Mouse (Mus musculus) G1E (cell line): ENCODE measurements around the gene Tbx21. TPM values are rescaled to one million over a fixed set of nuclear protein-coding genes. Genes with fewer than 3 reads are reported as not detected.

Source experiments
- ATAC-seq: 2 replicates; pipeline ENCODE4 v1.8.0; 2016; ENCODE audit warnings: mild to moderate bottlenecking; ENCODE audit not compliant: insufficient number of reproducible peaks, poor library complexity, low FRiP score, severe bottlenecking; ENCODE audit errors: extremely low read depth
- DNase-seq: peaks from one replicate; pipeline ENCODE4 v3.0.0; 2012; ENCODE audit warnings: low spot score
- H3K27me3 ChIP-seq: 2 replicates; pipeline ENCODE4 v1.6.1; 2012; ENCODE audit warnings: mild to moderate bottlenecking, low read length, inconsistent platforms; ENCODE audit not compliant: insufficient read depth
- H3K36me3 ChIP-seq: replicated peaks from 2 replicates; pipeline ENCODE3; 2012; ENCODE audit warnings: mild to moderate bottlenecking, inconsistent platforms
- H3K4me1 ChIP-seq: 2 replicates; pipeline ENCODE4 v1.6.1; 2012; ENCODE audit warnings: low read depth, low read length, inconsistent platforms, mixed read lengths; ENCODE audit not compliant: insufficient read depth
- H3K4me3 ChIP-seq: 2 replicates; pipeline ENCODE4 v1.5.1; 2012; ENCODE audit warnings: low read depth, mild to moderate bottlenecking, inconsistent platforms, low read length, moderate library complexity, mixed read lengths
- H3K9me3 ChIP-seq: replicated peaks from 2 replicates; pipeline ENCODE4 v1.6.1; 2012; ENCODE audit warnings: inconsistent platforms
- CTCF ChIP-seq: IDR thresholded peaks from 2 replicates; pipeline ENCODE4 v1.5.1; 2012; ENCODE audit warnings: low read depth, low read length, inconsistent platforms, mixed read lengths
- GATA1 ChIP-seq: IDR thresholded peaks from 2 replicates; pipeline ENCODE4 v1.6.1; 2012; ENCODE audit warnings: borderline replicate concordance, low read length, inconsistent platforms, mixed read lengths
- GATA2 ChIP-seq: IDR thresholded peaks from 2 replicates; pipeline ENCODE4 v1.6.1; 2012; ENCODE audit warnings: low read depth, low read length, inconsistent platforms, borderline replicate concordance
- POLR2AphosphoS5 ChIP-seq: IDR thresholded peaks from 2 replicates; pipeline ENCODE4 v1.6.1; 2012; ENCODE audit warnings: low read depth, low read length, inconsistent platforms; ENCODE audit not compliant: insufficient replicate concordance
- TAL1 ChIP-seq: conservative IDR thresholded peaks from 2 replicates; pipeline ENCODE4 v1.6.1; 2012; ENCODE audit warnings: low read depth, low read length, inconsistent platforms, mixed read lengths
- polyA plus RNA-seq: library from polyadenylated mRNA; stranded (reverse); fragments of >175 nt; gene quantifications from 2 replicates; pipeline ENCODE4 v1.2.3, GENCODE M21; 2012
- total RNA-seq, 2 experiments: library from RNA; stranded (forward) in 1 of 2; stranded (reverse) in 1 of 2; fragments of 200-1000 nt in 1 of 2; fragments of >200 nt in 1 of 2; fragmentation: Nextera tagmentation in 1 of 2; gene quantifications; 2 replicates each; pipeline ENCODE4 v1.2.3; 2014 to 2017

Tbx21 gene
- not detected in 2 replicates for total RNA-seq (2014; fragmentation: Nextera tagmentation)
- not detected in 2 replicates for total RNA-seq (2017)
- not detected in 2 replicates for polyA plus RNA-seq

DNA sequence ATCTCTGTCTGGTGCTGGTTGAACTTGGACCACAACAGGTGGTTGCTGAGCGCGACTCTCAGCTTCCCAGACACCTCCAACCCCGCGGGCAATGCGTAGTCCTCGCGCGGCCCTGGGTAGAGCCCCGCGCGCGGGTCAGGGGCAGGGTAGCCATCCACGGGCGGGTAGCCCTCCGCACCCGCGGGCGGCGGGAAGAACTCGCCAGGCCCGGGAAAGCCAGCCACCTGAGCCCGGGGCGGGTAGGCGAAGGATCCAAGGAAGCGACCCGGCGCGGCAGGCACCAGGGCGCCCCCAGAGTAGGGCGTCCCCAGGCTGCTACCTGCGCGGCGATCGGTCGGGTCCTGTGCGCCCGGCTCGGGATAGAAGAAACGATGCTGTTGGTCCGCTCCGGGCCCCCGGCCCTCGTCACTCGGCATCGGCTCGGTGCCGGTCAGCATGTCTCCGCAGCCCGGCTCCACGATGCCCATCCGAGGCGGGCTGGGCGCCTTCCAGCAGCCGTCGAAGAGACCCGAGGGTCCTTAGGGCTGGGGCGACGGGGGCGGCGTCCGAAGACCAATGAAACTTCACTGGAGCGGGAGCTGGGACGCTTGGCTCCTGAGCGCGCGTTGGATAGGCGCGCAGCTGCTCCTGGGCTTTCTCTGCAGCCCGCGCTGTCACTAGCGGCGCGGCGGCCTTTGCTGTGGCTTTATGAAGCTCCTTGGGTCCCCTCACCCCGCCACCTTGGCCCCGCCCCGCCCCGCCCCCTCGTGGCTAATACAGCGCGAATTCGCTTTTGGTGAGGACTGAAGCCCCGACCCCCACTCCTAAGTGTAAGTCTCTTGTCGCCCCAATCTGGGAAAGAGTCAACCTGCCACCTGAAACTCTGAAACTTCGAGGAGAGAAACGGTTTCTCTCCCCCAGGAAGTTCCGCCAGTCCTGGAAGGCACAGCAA, at the start of gene Tbx21:
TSS of gene Tbx21 (minus strand) at position 661 of the 931 bp plus-strand sequence.
- peaks cover 9% of the 10 kb centered on the region for H3K9me3 ChIP-seq
- H3K4me3 ChIP-seq, result no peak within 1 kb of the TSS; the same call in 1 of the 2 replicates
- H3K36me3 ChIP-seq, result no peaks in the 10 kb centered on the region
- no peak for TF ChIP-seq GATA2
- TF ChIP-seq CTCF, result no peak
- TF ChIP-seq GATA1, result no peak
- no peak for TF ChIP-seq POLR2AphosphoS5
- TF ChIP-seq TAL1, result no peak
- H3K27me3 ChIP-seq, result peaks cover 78% of the 10 kb centered on the region
- no peak for DNase-seq
- no peak for ATAC-seq
- no peaks in the 10 kb centered on the region for H3K4me1 ChIP-seq

DNA sequence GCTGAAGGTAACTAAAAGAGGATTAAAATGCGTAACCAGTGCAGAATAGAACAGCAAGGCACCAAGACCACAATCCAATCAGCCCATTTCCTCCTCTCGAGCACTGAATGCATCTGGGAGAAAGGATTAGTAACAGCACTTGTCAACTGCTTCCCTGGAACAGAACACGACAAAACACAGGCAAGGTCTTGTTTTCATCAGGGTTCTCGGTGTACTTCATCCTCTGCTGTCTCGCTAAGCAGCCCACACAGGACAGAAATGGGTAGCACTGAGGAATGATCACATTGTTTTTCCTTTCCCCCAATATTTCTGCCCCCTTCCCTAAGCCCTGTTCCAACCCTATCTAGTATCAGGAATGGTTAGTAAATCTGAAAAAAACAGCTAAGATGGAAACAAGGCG, 45.2 kb upstream of the Tbx21 start:
- peaks cover 94% of the 10 kb centered on the region for H3K36me3 ChIP-seq
- H3K27me3 ChIP-seq, result no peaks in the 10 kb centered on the region
- no peak overlapping the region for H3K4me3 ChIP-seq
- no peak for ATAC-seq
- DNase-seq, result no peak
- TF ChIP-seq GATA1, result no peak
- TF ChIP-seq GATA2, result no peak
- TF ChIP-seq POLR2AphosphoS5, result no peak
- no peak for TF ChIP-seq TAL1
- TF ChIP-seq CTCF, result no peak
- H3K4me1 ChIP-seq, result peaks cover 12% of the 10 kb centered on the region; the same call in 1 of the 2 replicates
- H3K9me3 ChIP-seq, result no peaks in the 10 kb centered on the region

DNA sequence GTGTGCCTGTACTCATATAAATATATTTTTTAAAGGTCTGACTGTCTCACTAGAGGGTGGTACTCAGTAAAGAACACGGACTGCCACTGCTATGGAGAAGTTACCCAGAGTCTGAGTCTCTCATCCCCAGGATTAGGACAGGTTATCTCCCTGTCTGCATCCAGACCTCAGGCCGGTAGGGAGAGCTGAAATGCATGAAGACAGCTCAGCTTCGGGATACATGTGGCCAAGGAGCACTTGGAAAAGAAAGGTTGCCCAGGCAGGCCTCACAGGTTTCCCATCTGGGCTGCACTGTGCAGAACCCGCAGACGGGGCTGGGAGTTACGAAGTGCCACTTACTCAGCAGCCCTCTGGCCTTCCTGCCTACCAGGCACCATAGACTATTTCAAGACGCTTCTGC, 41.9 kb upstream of the Tbx21 start:
- H3K4me3 ChIP-seq, result no peak overlapping the region
- ATAC-seq (no peak), DNase-seq (no peak)
- H3K27me3 ChIP-seq, result peaks cover 10% of the 10 kb centered on the region
- H3K36me3 ChIP-seq, result peaks cover 87% of the 10 kb centered on the region
- peaks cover 15% of the 10 kb centered on the region; the same call in 1 of the 2 replicates for H3K4me1 ChIP-seq
- no peak for TF ChIP-seq POLR2AphosphoS5
- no peak for TF ChIP-seq GATA2
- TF ChIP-seq CTCF, result no peak
- TF ChIP-seq GATA1, result no peak
- no peaks in the 10 kb centered on the region for H3K9me3 ChIP-seq

DNA sequence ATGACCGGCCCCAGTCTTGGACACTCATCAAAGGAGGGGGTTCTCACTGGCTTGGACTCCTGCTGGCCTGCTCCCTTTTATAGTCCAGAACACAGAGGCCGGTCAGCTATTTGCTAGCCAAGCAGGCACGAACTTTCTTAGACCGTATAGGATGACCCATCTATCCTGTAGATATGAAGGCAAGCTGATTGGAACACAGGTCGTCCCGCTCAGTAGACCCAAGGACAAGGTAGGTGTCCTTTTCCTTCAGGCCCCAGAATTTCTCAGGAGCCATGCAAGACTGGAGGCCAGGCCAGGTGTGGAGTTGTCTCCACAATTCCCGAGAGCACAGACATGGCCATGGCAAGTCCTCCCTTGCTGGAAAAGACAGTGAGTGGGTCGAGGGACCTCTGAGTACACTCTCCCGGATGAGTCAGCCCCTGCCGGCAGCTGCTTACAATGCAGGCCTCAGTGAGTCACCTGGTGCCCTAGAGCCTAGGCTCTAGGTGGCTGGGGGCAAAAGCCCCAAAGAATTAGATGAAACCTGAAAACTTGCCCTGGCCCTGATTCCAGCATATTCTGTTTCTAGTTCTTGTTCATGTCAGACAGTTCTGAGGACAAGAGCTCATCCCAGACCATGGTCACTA, 37.6 kb upstream of the Tbx21 start:
- Histone ChIP-seq H3K9me3 (0 out of 2 replicates have a peak, but pooled peaks cover 6% of the 10 kb centered on the region), H3K27me3 (peaks cover 48% of the 10 kb centered on the region), H3K36me3 (peaks cover 47% of the 10 kb centered on the region), H3K4me3 (no peak overlapping the region), H3K4me1 (peaks cover 24% of the 10 kb centered on the region)
- no peak for ATAC-seq
- DNase-seq, result no peak
- TF ChIP-seq GATA2, result no peak
- no peak for TF ChIP-seq GATA1
- no peak for TF ChIP-seq POLR2AphosphoS5
- no peak for TF ChIP-seq TAL1
- no peak for TF ChIP-seq CTCF

DNA sequence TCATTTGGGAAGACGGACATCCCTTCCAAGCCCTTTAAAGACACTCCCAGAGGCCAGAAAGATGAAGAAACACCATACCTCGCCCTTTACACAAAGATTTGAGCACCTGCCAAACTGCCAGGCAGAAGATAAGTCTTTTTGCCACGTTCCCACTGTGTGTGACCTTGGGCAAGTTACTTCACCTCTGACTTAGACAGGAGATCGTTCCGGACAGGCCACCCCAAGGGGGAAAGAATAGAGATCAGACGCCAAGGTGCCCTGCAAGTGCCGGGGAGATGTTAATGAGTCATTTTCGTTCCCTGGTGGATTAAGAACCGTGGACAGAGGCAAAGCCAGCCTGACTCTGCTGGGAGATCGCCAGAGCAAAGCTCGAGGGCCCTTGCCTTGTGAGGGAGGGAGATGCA, 36.9 kb upstream of the Tbx21 start:
- ATAC-seq (no peak), DNase-seq (no peak)
- Histone ChIP-seq H3K4me1 (peaks cover 26% of the 10 kb centered on the region), H3K27me3 (peaks cover 56% of the 10 kb centered on the region), H3K4me3 (no peak overlapping the region), H3K36me3 (peaks cover 39% of the 10 kb centered on the region), H3K9me3 (0 out of 2 replicates have a peak, but pooled peaks cover 6% of the 10 kb centered on the region)
- TF ChIP-seq GATA1 (no peak), CTCF (no peak), GATA2 (no peak), TAL1 (no peak), POLR2AphosphoS5 (no peak)
